Mouse (Mus musculus) mouse trophoblast stem cell (cell line): ENCODE results near the gene Hnrnpk.
"Not testable (repeated sequence)": the region's sequence is repeated elsewhere in the genome, so short reads cannot be mapped to it uniquely, and the experiment has no call there.

Experiments
- in situ Hi-C, 2 experiments: fragments of 300-500 bp; cut with MseI, MboI; formaldehyde crosslinking; loops; 2 replicates in 1 of 2; 3 replicates in 1 of 2; pipeline ENCODE4 v1.15.1; 2025

Gene Hnrnpk

DNA sequence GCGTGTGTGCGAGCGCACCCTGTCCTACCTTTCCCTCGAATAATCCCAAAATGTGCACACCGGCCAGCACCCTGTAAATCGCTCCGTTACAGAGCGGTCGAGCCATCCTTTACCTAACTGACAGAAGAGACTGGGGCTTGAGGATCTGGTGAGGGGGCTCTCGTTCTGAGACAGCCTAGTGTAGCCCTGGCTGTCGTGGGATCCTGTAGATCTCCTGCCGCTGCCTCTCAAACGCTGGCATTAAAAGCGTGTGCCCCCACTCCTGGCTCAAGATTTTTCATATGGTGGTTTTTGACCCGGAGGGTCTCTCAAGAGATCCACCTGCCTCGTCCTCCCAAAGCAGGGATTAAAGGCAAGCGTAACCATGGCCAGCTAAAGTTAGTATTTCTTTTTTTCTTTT is at the start of gene Hnrnpk:
Gene Hnrnpk, minus strand, starts transcription at position 101 of the 400 bp plus-strand sequence.
- in situ Hi-C loops: not testable (repeated sequence)

DNA sequence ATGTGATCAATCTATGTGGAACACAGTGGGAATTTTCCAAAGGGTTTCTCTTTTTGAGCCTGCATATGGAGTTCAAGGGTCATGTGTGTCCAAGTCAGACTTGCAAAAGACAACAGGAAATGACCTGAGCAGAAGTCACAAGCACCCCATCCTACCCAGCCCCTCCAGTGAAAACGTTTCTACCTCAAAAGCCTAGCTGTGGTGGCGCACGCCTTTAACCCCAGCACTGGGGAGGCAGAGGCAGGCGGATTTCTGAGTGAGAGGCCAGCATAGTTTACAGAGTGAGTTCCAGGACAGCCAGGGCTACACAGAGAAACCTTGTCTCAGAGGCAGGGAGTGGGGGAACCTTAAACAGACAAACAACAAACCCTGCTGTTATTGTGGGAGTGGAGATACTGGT is 49.1 kb upstream of the Hnrnpk start:
- in situ Hi-C loops: loop anchor here in 1 of 2 experiments (5.0 kb wide), 1 partner anchor 40 kb away; no protein-coding TSS in a partner anchor

DNA sequence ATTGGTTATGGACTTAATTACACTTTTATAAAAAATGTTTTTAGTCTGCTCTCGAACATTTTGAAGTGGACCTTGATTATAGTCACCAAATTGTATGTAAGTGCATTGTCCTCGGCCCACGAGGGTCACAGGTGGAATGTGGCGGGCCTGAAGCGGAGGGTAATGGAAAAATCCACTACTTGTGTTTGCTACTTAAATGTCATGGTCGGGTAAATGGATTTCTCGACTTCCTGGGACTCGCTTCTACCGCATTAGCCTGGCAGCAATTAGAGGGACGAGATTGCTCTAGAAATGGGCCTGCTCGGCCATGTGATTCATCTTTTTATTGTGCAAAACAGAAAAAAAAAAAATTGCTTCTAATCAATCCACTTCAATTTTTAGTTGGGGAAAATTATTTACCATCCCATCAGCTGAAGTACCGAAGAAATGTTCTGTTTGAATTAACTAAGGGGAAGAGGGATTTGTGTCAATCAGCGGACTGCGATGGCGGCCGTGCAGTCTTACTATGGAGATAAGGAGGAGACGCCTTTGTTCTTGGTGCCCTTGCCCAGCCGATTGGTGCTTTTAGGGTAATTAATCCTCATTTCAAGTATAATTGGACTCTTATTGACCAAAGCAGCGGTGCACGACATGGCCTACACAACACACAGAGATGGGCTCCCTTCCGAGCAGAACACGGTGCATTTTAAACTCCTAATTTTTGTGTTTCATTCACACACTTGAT is 47.5 kb upstream of the Hnrnpk start:
- in situ Hi-C loops: loop anchor here in 1 of 2 experiments (5.0 kb wide), 1 partner anchor 38 kb away; no protein-coding TSS in a partner anchor

DNA sequence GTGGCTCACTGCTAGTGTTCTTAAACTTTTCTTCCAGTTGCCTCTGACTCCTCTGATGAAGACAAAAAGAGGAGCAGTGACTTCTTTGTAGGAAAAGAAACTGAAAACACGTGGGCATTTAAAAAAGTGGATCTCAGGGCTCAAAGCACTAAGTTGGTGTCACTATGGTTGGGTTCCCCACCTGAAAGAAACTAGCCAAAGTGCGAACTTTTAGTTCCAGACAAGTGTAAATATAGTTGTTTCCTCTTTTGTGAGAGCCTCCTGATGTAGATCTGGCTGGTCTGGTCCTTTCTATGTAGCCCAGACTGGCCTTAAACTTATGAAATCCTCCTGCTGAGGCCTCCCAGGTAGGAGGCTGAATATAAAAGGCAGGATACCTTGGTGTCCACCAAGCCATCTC is 43.4 kb upstream of the Hnrnpk start:
- in situ Hi-C loops: loop anchor here in 1 of 2 experiments (5.0 kb wide), 1 partner anchor 34 kb away; no protein-coding TSS in a partner anchor

DNA sequence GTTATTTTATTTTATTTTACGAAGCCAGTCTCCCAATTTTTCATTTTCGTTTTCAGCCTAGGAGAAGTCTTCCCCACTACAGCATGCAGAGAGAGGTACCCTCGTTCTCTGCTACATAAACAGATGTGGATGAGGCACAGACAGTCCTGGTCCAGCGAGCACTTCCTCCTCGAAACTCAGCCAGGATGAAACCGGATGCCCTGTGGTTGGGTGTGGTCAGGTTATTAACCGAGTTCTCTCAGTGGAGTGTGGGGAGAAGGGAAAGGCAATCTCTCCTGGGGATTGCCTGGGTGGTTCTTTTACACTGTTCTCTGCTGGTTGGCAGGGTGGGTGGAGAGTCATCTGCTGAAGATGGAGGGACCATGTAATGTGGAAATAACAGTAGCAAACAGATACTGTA is 40.6 kb upstream of the Hnrnpk start:
- in situ Hi-C loops: no loop called here

DNA sequence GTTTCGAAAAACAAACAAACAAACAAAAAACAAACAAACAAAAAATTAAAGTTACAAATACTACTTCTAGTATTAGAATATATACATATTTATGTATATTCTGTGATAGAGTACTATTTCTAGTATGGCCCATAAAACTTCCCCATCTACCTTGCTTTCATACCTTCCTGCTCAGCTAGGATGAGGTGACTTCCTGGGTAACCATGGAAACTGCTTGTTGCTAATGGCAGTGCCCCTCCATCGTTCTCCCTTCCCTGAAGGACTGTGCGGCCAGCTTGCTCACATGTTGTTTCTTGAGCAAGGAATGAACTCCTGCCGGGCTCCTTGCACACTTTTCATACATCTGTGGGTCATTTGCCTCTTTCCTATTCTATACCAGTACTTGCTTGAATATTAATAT is 40.2 kb upstream of the Hnrnpk start:
- in situ Hi-C loops: no loop called here

DNA sequence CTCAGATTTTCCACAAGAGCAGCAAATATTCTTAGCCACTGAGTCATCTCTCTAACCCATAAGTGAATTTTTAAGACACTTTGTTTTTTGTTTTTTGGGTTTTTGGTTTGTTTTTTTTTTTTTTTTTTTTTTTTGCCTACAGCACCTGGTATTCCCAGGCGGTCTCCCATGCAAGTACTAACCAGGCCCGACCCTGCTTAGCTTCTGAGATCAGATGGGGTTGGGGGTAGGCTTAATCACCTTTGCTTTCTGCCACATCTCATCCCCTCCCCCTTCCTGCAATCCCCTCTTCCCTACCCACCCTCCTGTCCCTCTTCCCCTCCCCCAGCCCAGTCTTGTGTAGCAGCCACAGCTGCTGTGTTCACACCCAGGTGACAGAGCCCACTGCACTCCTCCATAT is 36.6 kb upstream of the Hnrnpk start:
- in situ Hi-C loops: no loop called here

DNA sequence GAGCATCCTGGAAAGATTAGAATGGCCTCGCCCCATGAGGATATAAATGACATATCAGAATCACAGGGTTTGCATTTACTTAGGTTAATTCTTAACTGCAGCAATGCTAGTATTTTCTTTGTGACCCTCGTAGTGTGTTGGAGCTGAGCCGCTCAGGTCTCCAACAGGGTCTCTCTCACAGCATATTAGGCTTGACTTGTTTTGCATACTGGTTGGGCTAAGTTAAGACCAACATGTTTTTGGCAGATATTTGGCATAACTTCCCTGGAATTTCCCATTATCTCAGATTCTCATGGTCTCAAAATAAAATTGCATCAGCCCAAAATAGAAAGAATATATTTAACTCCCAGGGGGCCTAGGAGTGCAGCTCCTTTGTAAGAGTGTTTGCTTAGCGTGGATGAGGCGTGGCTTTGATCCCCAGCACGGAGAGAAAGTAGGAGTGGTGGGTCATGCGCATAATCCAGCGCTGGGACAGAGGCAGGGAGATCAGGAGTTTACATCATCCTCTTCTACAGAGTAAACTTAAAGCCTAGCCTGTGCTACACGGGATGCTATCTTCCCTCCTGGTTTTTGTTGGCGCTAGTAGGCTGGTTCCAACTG is 20.0 kb upstream of the Hnrnpk start:
- in situ Hi-C loops: no loop called here

DNA sequence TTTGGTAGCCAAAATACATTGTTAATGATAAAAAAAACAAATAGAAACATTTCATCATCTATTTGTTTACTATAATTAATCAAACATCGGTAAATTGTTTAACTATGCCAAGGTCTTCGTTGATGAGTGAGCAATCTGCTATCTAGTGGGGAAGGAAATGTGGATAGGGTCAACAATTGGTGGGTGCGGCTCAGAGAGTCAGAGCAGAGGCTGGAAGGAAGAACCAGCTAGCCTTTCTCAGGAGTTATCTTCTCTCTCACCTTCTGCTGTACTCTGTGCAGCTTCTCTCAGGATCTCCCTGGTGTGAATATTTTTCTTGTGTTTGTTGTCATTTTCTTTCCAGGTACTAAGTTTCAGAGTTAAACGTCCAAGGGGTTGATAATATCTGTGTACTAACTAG is 19.1 kb upstream of the Hnrnpk start:
- in situ Hi-C loops: no loop called here

DNA sequence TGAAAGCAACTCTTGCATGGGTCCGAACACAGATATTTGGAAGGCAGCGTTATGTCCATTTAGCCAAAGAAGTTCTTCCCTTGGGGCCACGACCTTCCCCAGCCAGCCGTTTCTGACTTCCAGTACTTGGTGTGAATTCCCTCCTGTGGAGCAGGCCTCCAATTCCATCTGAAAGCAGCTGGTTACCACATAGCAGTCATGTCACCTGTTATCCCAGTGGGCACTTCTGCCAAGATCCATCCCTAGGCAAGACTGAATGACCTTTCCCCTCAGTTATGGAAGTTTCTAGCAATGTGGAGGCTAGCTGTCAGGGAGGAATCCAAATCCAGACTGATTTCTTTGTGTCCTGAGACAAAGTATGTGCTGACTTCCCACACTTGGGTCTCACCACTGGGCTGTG is 17.9 kb upstream of the Hnrnpk start:
- in situ Hi-C loops: no loop called here

DNA sequence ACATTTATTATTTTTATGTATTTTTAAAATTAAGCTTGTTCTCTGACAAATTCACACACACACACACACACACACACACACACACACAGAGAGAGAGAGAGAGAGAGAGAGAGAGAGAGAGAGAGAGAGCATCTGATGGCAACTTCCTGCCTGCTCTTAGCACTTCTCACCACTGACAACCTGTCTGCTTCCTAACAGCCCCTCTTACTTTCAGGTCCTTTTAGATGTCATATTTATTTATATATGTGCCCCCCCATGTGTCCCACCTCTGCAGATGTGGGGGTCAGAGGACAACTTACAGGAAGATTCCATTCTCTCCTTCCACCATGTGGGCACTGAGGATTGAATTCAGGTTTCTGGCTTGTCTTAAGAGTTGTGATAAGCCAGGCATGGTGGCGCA is 16.1 kb upstream of the Hnrnpk start:
- in situ Hi-C loops: no loop called here

DNA sequence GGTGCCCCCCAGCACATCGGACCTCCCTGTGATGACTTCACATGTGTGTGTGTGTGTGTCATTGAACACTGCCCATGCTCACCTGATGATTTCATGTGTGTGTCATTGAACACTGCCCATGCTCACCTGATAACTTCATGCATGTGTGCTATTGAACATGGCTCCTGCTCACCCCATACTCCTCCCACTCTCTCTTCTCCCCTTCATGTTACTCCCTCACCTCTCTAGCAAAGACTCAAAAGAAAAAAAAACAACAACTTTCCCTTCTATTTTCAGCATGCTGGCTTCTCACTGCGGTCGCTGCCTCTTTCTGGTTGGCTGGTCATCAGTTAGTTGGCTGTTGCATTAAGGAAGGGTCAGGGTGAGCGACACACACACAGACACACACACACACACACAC is 15.5 kb upstream of the Hnrnpk start:
- in situ Hi-C loops: no loop called here

DNA sequence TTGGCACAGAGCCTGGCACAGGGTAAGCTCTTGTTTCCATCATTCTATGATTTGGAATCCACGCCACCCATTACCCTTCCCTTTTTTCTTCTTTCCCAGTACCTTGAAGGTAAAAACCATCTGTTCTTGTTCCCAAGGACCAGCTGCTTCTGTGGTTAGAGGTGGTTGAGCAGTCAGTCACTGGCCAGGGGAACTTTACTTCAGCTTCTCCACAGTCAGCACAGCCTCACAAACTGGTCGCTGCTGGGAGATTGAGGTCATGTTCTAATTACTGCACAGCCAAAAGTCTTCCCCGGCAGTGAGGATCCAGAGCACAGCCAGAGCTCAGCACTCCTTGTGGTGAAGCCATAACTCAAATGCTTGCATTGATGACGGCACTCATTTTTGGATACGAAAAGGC is 12.7 kb upstream of the Hnrnpk start:
- in situ Hi-C loops: no loop called here

DNA sequence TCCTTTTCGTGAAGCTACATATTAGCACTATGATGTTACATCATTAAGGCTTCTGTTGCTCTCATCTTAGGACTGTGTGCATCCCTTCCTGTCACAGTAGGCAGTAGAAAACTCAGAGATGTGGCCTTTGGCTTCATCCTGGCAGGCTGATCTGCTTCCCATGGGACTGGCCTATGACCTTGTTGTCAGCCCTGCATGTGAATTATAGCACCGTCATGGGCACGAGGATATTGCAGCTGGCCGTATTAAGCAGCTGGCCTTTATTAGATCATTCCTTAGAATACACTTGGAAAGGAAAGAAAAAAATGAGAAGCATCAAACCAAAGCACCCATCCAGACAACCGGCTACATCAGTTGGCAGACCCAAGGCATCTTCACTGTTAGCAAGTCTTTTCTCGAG is 12.2 kb upstream of the Hnrnpk start:
- in situ Hi-C loops: no loop called here

DNA sequence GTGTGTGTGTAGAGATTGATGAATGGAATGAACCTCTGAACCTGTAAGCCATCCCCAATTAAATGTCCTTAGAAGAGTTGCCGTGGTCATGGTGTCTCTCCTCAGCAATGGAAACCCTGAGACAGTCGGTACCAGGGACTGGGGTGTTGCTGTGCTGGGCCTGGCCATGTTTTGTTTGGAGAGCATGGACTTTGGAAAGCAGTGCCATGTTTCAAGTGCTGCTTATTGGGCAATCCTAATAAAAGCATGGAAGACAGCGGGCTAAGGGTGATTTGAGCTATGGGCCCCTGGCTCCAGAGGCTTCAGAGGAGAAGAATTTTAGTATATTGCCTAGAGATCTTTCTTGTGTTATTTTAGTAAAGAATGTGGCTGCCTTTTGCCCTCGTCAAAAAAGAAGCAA is 7.9 kb upstream of the Hnrnpk start:
- in situ Hi-C loops: loop anchor here (5.0 kb wide), 2 partner anchors 36 to 41 kb away; no protein-coding TSS in a partner anchor

DNA sequence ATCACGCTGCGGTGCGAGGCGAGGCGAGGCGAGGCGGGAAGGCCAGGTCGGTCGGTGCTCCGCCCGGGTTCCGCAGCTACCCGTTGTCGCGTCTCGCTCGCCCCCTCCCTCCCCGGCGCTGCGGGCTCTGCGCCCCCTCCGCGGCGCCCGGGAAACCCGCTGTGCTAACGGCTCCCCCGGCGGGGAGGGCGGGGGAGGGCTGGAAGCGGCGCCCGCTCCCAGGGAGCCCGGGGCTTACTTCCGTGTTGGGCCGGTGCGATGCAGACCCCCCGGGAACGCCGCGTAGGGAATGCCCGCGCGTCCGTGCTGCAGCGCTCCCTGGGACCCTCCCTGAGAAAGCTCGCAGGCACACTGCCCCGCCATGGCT is 416 bp downstream of the Hnrnpk start:
- in situ Hi-C loops: no loop called here

DNA sequence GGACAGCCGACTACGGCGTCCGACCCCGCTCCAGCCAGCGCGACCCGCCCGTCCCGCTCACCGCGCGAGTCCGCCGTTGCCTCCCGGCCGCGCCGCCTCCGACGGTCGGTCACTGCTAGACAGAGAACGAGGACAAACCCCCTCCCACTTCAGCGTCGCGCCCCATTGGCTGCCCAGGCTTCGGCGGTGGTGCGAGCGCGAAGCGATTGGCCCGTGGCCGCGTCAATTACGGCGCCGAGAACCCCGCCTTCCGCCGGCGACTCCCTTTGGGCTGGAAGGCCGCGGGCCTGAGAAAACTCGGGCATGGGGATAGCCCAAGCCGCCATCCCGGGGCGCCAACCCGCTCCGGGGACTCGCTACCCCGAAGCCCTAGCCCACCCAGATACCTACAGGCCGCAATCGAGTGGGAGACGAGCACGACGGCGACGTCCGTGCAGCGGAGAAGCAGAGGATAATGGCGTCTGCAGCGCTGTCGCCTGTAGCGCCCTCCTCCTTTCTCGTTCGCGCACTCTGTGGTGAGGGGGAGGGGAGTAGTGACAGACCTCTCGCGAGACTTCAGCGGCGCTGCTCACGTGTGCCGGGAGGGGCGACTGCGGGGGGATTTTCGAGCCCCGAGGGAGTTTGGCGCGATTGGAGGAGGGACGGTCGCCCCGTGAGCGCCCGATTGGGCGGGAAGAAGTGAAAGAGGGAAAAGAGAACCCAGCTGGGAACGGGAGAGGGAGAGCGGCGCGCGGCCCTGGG is 970 bp downstream of the Hnrnpk start, which contains the start of gene Rmi1:
Gene Rmi1, plus strand, starts transcription at position 246 of the 741 bp plus-strand sequence.
- in situ Hi-C loops: no loop called here

DNA sequence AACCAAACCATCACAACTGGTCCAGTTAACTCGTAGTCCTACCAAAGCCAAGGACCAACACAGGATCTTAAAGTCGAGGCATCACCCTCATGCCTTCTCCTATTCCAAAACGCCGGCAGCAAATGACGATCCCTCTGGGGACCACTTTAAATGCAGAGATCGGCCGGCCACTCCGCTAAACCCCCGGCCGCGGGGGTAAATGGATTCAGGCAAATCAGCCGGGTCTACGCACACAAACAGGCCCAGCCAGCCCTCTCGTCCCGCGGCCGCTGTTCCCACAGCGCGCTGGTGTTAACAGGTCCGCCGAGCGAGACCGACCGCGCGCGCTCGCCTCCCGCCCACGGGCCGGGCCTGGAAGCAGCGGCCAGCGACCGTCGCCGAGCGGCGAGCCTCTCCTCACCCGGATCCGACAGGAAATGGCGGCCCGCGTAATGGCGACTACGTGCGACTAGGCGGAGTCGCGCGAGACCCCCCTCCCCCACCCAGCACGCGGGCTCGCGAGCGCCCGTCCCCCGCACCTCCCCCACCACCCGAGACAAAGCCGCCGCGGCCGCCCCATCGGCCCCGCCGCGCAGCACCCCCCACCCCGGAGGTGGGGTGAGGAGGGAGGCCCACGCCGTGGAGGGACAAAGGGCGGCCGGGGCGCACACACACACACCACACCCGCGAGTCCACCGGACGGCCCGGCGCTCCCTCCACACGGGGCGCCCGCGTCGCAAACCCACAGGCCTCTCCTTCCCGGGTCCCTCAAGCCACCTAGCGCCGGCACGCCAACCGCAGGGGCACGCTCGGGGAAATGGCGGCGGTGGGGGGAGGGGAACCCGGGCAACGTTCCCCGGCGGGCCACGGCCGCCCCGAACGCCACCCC is 1.8 kb downstream of the Hnrnpk start:
- in situ Hi-C loops: no loop called here

DNA sequence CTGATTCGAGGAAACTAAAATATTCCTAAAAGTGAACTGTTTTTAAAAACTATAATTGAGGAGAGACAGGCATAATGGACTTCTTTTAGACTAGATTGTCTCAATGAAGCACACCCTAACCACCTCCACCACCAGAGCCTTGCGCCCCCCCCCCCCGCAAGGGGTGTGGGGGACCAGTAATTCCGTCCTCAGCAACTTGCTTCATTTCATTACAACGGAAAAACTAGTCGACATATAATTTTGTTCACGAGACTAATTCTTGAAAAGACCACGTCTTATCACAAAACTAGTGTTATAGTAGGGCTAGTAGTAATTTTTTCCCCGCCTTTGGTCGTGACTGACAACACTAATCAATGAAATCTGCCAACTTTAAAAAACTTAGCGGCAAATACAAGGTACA is 2.6 kb downstream of the Hnrnpk start:
- in situ Hi-C loops: no loop called here

DNA sequence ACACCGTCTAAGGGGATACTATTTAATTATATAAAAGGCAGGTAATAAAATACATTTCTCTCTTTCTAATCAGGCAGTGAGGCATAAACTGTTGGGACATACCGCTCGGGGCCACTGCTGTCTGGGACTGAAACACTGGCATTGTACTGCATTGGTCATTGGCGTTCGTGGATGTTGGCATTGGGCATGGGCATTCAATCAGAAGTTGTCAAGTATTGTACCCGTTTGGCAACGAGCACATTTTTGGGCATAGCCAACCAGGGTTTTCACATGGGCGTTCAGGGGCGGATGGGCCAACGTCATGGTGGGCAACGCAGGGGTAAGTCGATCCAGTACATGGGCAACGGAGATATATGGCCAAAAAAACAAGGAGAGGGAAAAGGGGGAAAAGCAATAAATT is 5.5 kb downstream of the Hnrnpk start:
- in situ Hi-C loops: no loop called here

DNA sequence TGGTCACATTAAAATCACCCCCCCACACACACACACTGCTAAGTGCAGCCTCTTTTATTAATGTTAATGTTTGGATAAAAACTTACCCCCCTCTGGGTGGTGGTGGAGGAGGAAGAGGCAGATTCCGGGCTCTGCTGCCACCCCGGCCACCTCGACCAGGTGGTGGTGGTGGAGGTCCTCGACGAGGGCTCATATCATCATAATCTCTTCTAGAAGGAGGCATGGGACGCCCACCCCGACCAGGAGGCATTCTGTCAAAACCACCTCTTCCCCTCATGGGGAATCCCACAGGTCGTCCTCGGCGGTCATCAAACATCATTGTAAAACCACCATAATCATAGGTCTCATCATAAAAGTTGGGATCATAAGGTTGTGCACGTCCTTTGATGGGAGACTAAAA is 8.8 kb downstream of the Hnrnpk start:
- in situ Hi-C loops: not testable (repeated sequence)
